Mouse (Mus musculus): Measurements from ENCODE around the gene Lmo2. TPM values are rescaled to one million over a fixed set of nuclear protein-coding genes. Genes with fewer than 3 reads are reported as not detected.
A peak's percentile ranks its signal among the peaks of the same experiment; 100 is the strongest.
"Not testable (repeated sequence)": the region's sequence is repeated elsewhere in the genome, so short reads cannot be mapped to it uniquely, and the experiment has no call there.

Lmo2 gene
- polyA plus RNA-seq, 1 experiment, result 47.8 TPM

DNA sequence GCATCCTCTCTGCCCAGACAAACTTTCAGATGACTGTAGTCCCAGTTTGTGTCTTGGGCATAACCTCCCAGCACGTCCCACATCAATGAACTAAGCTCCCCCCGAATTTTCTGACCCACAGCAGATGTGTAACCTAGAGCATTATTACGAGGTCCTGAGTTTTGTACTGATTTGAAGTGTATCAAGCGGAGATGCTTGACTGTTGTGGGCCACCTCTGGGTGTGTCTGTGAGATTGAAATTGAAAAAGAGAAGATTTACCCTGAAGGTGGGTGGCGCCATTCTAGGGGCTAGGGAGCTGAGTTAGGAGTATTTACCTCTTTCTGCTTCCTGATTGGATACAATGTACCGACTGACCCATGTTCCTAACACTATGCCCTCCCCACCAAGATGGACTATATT, 31.9 kb downstream of the Lmo2 start:
- Histone ChIP-seq H3K4me3 (replicated peaks; ENCODE audit: extremely low read depth, low read depth, low read length) (no peak overlapping the region), H3K4me1 (ENCODE audit: control insufficient read depth, insufficient read depth, low read length) (no peaks in the 10 kb centered on the region)
- no peak for TF ChIP-seq POLR2A (IDR thresholded peaks at IDR 0.05; ENCODE audit: borderline replicate concordance, extremely low read depth, low read depth, low read length)
- no peak for TF ChIP-seq CTCF (IDR thresholded peaks at IDR 0.05; ENCODE audit: insufficient read depth, low read length)
- 85% methylated on average over 6 of the region's 6 CpGs for WGBS
- DNase-seq, result no peak

DNA sequence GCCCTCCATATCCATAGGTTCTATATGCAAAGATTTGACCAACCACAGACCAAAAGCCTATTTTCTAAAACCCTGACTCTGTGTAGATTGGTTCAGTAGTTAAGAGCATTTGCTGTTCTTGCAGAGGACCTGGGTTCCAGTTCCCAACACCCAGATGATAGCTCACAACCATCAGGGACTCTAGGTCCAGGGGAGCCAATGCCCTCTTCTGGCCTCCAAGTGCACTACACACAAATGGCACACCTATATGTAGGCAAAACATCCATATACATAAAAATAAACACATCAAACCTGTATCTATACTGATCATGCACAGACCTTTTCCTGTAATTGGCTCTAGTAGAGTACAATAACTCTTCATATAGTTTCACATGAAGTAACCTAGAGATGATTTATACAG, 33.5 kb downstream of the Lmo2 start:
- TF ChIP-seq POLR2A (IDR thresholded peaks at IDR 0.05; ENCODE audit: borderline replicate concordance, extremely low read depth, low read depth, low read length), result no peak
- TF ChIP-seq CTCF (IDR thresholded peaks at IDR 0.05; ENCODE audit: insufficient read depth, low read length), result 0 out of 2 replicates have a peak, but pooled peaks have one; percentile 13
- no peak overlapping the region for H3K4me3 ChIP-seq (replicated peaks; ENCODE audit: extremely low read depth, low read depth, low read length)
- no peak for DNase-seq
- no peaks in the 10 kb centered on the region for H3K4me1 ChIP-seq (ENCODE audit: control insufficient read depth, insufficient read depth, low read length)

DNA sequence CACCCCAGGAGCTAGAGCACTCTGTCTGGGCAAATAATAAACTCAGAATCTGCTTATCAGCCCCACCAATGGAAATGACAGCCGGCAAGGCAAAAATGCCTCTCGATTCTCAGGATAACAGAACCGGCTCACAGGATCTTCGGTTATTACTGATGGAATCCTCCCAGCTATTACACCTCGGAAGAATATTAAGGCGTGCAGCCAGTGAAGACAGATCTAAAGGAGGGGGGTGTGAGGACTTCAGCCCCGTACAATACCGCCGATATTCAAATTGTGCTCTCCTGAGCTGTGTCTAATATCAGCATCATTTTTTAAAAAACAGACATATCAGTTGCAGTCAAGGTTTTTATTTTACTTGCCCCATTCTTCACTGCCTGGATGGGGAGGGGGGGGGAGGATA, 34.4 kb downstream of the Lmo2 start:
- no peak overlapping the region for H3K4me3 ChIP-seq (replicated peaks; ENCODE audit: extremely low read depth, low read depth, low read length)
- WGBS, result 72% methylated on average over 9 of the region's 9 CpGs
- no peak for TF ChIP-seq CTCF (IDR thresholded peaks at IDR 0.05; ENCODE audit: insufficient read depth, low read length)
- TF ChIP-seq POLR2A (IDR thresholded peaks at IDR 0.05; ENCODE audit: borderline replicate concordance, extremely low read depth, low read depth, low read length), result no peak
- DNase-seq, result no peak
- no peaks in the 10 kb centered on the region for H3K4me1 ChIP-seq (ENCODE audit: control insufficient read depth, insufficient read depth, low read length)

DNA sequence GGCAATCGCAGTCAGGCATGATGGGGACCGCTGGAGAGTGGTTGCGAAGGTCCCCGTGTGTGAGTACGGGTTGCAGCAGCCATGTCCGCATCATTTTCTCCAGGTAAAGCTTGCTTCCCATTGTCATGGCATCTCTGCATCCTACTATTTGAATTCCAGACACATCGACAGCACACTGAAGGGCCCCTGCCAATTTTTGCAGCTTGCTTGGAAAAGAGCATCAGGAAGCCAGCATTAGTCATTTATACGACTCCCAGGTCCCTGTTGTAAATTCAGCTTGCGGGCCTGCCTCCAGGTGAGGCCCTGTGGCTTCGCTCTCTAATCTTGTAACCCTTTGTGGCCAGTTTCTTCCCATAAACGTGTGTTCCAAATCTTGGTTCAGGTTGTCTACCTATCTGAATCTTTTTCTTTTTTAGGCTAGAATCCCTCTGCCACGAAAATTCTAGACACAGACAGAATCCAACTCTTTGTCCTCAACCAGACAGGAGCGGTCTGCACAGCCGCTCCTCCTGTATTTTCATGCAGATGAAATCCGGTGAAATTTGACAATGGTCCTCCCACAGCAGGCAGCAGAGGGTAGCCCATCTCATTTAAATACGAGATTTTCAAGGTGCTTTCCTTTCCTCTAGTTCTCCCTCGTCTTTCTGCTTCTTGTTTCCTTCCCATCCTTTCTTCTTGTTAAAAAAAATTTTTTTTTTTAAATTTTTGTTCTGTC, 35.0 kb downstream of the Lmo2 start:
- TF ChIP-seq CTCF (IDR thresholded peaks at IDR 0.05; ENCODE audit: insufficient read depth, low read length), result no peak
- TF ChIP-seq POLR2A (IDR thresholded peaks at IDR 0.05; ENCODE audit: borderline replicate concordance, extremely low read depth, low read depth, low read length), result no peak
- 49% methylated on average over 17 of the region's 17 CpGs for whole genome bisulfite sequencing
- Histone ChIP-seq H3K4me1 (ENCODE audit: control insufficient read depth, insufficient read depth, low read length) (no peaks in the 10 kb centered on the region), H3K4me3 (replicated peaks; ENCODE audit: extremely low read depth, low read depth, low read length) (no peak overlapping the region)
- DNase-seq, result no peak

DNA sequence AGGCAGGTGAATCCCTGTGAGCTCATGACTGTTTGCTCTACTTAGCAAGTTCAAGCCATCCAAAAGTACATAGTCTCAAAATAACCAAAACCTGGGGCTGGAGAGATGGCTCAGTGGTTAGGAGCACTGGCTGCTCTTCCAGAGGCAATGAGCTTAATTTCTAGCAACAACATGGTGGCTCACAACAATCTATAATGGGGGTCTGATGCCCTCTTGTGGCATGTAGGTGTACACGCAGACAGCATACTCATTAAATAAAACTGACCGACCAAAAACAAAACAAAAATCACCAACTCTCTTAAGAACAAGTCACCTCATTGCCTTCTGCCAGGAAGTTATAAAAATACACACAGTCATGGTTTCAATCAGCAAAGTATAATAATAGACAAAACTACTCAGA, 43.3 kb downstream of the Lmo2 start:
- TF ChIP-seq CTCF (IDR thresholded peaks at IDR 0.05; ENCODE audit: insufficient read depth, low read length) (no peak), POLR2A (IDR thresholded peaks at IDR 0.05; ENCODE audit: borderline replicate concordance, extremely low read depth, low read depth, low read length) (no peak)
- Histone ChIP-seq H3K4me3 (replicated peaks; ENCODE audit: extremely low read depth, low read depth, low read length) (no peak overlapping the region), H3K4me1 (ENCODE audit: control insufficient read depth, insufficient read depth, low read length) (no peaks in the 10 kb centered on the region)
- 25% methylated on average over 2 of the region's 2 CpGs for WGBS
- no peak for DNase-seq

DNA sequence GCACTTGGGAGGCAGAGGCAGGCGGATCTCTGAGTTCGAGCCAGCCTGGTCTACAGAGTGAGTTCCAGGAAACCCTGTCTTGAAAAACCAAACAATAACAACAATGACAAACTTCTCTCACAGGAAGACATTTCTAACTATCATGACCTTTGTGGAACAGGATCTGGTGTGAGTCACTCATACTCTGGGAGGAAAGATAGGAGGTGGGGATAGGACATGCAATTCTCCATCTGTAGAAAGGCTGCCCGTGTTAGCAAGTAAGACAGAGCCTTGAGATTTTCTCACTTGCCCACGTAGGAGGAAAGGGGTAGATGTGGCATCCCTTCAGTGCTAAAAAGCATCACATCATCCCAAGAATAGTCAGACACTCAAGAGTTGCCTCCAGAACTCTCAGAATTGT, 44.1 kb downstream of the Lmo2 start:
- WGBS, result 56% methylated on average over 4 of the region's 4 CpGs
- DNase-seq, result no peak

DNA sequence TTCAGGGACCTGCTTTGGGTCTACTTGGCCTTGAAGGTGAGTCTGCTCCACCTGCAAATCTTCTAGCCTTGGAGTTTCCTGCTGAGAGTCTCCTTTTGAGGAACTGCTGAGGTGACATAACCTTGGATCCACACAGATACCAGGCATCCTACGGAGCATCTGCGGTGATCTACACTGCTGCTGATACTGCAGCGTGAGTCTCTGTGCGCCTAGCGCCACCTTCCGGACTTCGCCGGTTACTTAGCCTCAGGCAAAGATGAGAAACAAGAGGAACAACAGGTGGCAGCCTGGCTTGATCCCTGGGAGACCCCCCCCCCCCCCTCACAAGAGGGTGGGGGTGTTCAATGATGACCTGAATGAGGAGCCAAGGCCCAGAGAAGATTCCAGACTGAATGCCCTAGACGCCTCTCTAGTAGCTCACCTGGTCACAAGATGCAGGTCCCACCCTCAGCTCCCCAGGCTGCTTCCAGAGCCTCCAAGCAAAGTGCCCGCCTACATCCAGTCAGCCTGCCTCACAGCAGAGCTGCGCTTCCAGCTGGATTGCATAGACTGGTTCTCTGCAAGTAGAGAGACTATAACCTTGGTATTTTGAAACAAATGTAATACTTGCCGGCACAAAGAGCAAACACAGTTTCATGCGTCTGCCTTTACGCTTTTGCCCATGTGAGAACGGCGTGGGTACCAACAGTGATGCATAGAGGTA, 45.1 kb downstream of the Lmo2 start:
- H3K4me1 ChIP-seq (ENCODE audit: control insufficient read depth, insufficient read depth, low read length), result no peaks in the 10 kb centered on the region
- DNase-seq, result peak; percentile 20
- WGBS, result 31% methylated on average over 16 of the region's 16 CpGs
- TF ChIP-seq CTCF (IDR thresholded peaks at IDR 0.05; ENCODE audit: insufficient read depth, low read length), result peak; percentile 69
- no peak for TF ChIP-seq POLR2A (IDR thresholded peaks at IDR 0.05; ENCODE audit: borderline replicate concordance, extremely low read depth, low read depth, low read length)
- H3K4me3 ChIP-seq (replicated peaks; ENCODE audit: extremely low read depth, low read depth, low read length), result no peak overlapping the region

More for the DNA sequence above, 44.1 kb downstream of the Lmo2 start:
- Histone ChIP-seq H3K4me3 (replicated peaks; ENCODE audit: extremely low read depth, low read depth, low read length) (no peak overlapping the region), H3K4me1 (ENCODE audit: control insufficient read depth, insufficient read depth, low read length) (no peaks in the 10 kb centered on the region)
- no peak for TF ChIP-seq CTCF (IDR thresholded peaks at IDR 0.05; ENCODE audit: insufficient read depth, low read length)
- no peak for TF ChIP-seq POLR2A (IDR thresholded peaks at IDR 0.05; ENCODE audit: borderline replicate concordance, extremely low read depth, low read depth, low read length)

DNA sequence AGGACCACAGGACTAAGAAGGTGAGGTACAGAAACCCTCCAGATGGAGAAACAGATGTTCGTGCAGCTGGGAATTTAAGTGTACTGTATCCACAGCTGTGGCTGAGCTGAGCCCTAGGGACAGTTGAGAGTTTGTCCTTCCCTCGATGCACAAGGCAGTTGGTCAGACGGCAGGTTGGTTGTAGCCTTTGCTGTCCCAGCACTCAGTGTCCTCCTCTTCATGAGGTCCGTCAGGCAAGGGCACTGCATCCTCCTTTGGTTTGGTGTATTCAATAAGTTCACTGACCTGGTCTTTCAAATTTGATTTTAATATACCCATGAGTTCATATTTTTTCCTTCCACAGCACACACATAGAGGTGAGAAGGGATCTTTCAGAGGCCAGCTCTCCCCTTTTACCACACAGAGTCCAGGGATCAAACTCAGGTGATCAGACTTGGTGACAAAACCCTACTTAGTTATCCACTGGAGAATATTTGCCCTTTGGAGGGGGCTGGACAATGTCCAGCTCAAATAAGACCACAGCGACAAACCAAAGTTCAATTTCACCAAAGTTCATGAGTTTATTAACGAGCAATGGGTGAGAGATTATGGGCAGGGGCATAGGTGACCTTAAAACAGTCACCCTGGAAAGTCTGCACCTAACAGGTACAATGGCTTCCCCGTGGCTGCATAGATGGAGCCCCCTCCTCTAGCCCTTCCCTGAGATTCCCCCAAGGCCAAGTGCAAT, 50.2 kb downstream of the Lmo2 start:
- TF ChIP-seq CTCF (IDR thresholded peaks at IDR 0.05; ENCODE audit: insufficient read depth, low read length) (no peak), POLR2A (IDR thresholded peaks at IDR 0.05; ENCODE audit: borderline replicate concordance, extremely low read depth, low read depth, low read length) (no peak)
- H3K4me3 ChIP-seq (replicated peaks; ENCODE audit: extremely low read depth, low read depth, low read length), result no peak overlapping the region
- DNase-seq, result no peak
- no peaks in the 10 kb centered on the region for H3K4me1 ChIP-seq (ENCODE audit: control insufficient read depth, insufficient read depth, low read length)
- WGBS, result 76% methylated on average over 7 of the region's 7 CpGs

DNA sequence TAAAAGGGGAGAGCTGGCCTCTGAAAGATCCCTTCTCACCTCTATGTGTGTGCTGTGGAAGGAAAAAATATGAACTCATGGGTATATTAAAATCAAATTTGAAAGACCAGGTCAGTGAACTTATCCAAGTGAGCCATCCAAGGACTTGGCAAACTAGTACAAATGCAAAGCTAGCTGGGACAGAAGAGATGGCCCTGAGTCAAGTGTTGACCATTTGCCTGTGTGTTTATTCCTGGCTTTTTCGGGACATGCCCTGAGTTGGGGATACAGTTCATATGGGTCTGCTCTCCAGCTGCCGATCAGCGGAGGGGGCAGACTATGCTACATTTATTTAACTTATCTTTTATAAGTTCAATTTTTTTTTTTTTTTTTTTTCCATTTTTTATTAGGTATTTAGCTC, 51.1 kb downstream of the Lmo2 start:
- H3K4me1 ChIP-seq (ENCODE audit: control insufficient read depth, insufficient read depth, low read length); H3K4me3 ChIP-seq (replicated peaks; ENCODE audit: extremely low read depth, low read depth, low read length); DNase-seq: not testable (repeated sequence)
- 88% methylated on average over 3 of the region's 3 CpGs for WGBS

Measured in lung, adult 2 months (tissue).